Mouse (Mus musculus) liver, adult 2 months (tissue): ENCODE results near the gene Ccdc153. TPM values are rescaled to one million over a fixed set of nuclear protein-coding genes. Genes with fewer than 3 reads are reported as not detected.

Experiments used
- DNase-seq: peaks from one replicate; pipeline ENCODE4 v3.0.0-alpha.2; 2011; ENCODE audit warnings: low read depth, low spot score; ENCODE audit errors: extremely low read depth
- H3K27ac ChIP-seq: fragments of 200-500 bp; replicated peaks from 2 replicates; pipeline ENCODE4 v1.5.1; 2012; ENCODE audit warnings: low read depth, mild to moderate bottlenecking, control low read depth, inconsistent platforms, low read length; ENCODE audit not compliant: insufficient read depth
- H3K27me3 ChIP-seq: fragments of 200-500 bp; 2 replicates; pipeline ENCODE4 v1.6.1; 2012; ENCODE audit warnings: mild to moderate bottlenecking, moderate library complexity, low read length, inconsistent platforms; ENCODE audit not compliant: control insufficient read depth, insufficient read depth
- H3K36me3 ChIP-seq: fragments of 200-500 bp; 2 replicates; pipeline ENCODE4 v1.6.1; 2012; ENCODE audit warnings: low read length, inconsistent platforms; ENCODE audit not compliant: control insufficient read depth, insufficient read depth
- H3K4me1 ChIP-seq: fragments of 200-500 bp; 2 replicates; pipeline ENCODE4 v1.6.1; 2011; ENCODE audit warnings: low read length; ENCODE audit not compliant: control insufficient read depth, insufficient read depth
- H3K4me3 ChIP-seq: fragments of 200-500 bp; 2 replicates; pipeline ENCODE4 v1.5.1; 2011; ENCODE audit warnings: low read depth, mild to moderate bottlenecking, control low read depth, low read length, moderate library complexity; ENCODE audit not compliant: insufficient read depth
- H3K79me2 ChIP-seq: fragments of 200-500 bp; 2 replicates; pipeline ENCODE4 v1.6.1; 2012; ENCODE audit warnings: inconsistent platforms, mild to moderate bottlenecking, low read length, moderate library complexity; ENCODE audit not compliant: control insufficient read depth, insufficient read depth
- H3K9ac ChIP-seq: fragments of 200-500 bp; 2 replicates; pipeline ENCODE4 v1.6.1; 2012; ENCODE audit warnings: low read depth, mild to moderate bottlenecking, control low read depth, inconsistent platforms, low read length
- CTCF ChIP-seq: fragments of 200-500 bp; IDR thresholded peaks from 2 replicates; pipeline ENCODE4 v1.5.1; 2011; ENCODE audit warnings: low read depth, low read length, control low read depth
- POLR2A ChIP-seq: fragments of 200-500 bp; IDR thresholded peaks from 2 replicates; pipeline ENCODE4 v1.6.1; 2011; ENCODE audit warnings: low read length, control low read depth; ENCODE audit not compliant: insufficient read depth; ENCODE audit errors: extremely low read depth
- WGBS: fragments of 180-500 bp; shearing (Covaris S2); methylation state at CpG from one replicate; pipeline ENCODE4 v1.1.7; 2018; 5-methylcytosine and 5-hydroxymethylcytosine counted together
- polyA plus RNA-seq: library from polyadenylated mRNA; depleted of rRNA; stranded (reverse); fragments of >200 nt; gene quantifications from 2 replicates; pipeline ENCODE4 v1.2.3, GENCODE M21; 2012
- total RNA-seq: library from RNA; depleted of rRNA; stranded (reverse); fragments of >200 nt; gene quantifications from 2 replicates; pipeline ENCODE4 v1.2.3, GENCODE M21; 2014

Gene Ccdc153
- total and polyA plus RNA-seq, 2 experiments, result not detected

- no peak overlapping the region for H3K9ac ChIP-seq
- H3K27ac ChIP-seq, result no peak overlapping the region
- no peak for TF ChIP-seq POLR2A
- no peak for TF ChIP-seq CTCF
- no peak overlapping the region for H3K4me3 ChIP-seq
- no peaks in the 10 kb centered on the region for H3K27me3 ChIP-seq
- no peaks in the 10 kb centered on the region for H3K36me3 ChIP-seq
- WGBS, result 89% methylated on average over 14 of the region's 14 CpGs
- H3K79me2 ChIP-seq, result peaks cover 7% of the 10 kb centered on the region; the same call in 1 of the 2 replicates
- no peaks in the 10 kb centered on the region for H3K4me1 ChIP-seq
- no peak for DNase-seq
These were observed 26.9 kb upstream of the Ccdc153 start for GRCm38 (mm10) chr9:44213538-44213937.

DNA sequence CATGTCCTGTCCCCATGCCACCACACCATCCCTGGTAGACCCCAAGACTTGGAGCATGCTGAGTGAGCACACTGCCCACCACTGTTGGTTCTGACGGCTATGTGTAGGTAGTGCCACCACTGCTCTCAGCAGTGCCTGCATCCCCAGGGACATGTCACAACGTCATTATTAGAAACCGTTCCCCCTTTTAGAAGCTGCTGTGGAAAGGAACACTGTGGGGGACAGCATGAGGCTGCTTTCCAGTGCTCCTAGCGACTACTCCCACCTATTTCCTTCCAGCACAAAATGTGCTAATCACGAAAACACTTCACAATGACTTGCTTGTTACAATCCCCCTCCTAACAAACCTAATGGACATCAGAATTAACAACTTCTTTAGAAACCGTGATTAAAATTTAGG, 14.5 kb upstream of the Ccdc153 start:
- H3K4me1 ChIP-seq, result peaks cover 8% of the 10 kb centered on the region; the same call in 1 of the 2 replicates
- H3K9ac ChIP-seq, result no peak overlapping the region
- H3K27ac ChIP-seq, result no peak overlapping the region
- no peak for DNase-seq
- no peak overlapping the region for H3K4me3 ChIP-seq
- 56% methylated on average over 6 of the region's 6 CpGs for WGBS
- H3K36me3 ChIP-seq, result no peaks in the 10 kb centered on the region
- H3K27me3 ChIP-seq, result no peaks in the 10 kb centered on the region
- peaks cover 33% of the 10 kb centered on the region for H3K79me2 ChIP-seq
- TF ChIP-seq CTCF (no peak), POLR2A (no peak)

DNA sequence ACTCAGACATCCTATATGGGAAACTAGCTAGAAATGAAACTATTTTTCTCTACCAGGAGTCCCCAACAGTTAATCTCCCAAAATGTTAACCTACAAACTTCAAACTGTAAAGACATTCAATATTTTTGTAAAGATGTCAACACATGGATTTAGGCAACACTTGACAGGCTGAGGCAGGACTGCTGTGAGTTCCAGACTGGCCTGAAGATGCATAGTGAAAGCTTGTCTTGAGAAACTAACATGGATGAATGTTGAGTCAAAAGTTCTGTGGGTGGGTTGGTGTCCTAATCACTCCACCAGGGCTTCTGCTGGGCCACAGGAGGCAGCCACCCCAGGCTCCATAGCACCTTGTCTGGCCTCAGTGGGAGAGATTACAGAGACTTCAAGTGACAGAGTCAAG, 8.9 kb upstream of the Ccdc153 start:
- H3K36me3 ChIP-seq, result no peaks in the 10 kb centered on the region
- no peaks in the 10 kb centered on the region; the same call in none of the 2 replicates for H3K4me1 ChIP-seq
- 0 out of 2 replicates have a peak overlapping the region, but pooled peaks have one; percentile 12 for H3K27ac ChIP-seq
- DNase-seq, result no peak
- no peak overlapping the region for H3K9ac ChIP-seq
- H3K4me3 ChIP-seq, result no peak overlapping the region
- no peaks in the 10 kb centered on the region for H3K27me3 ChIP-seq
- no peak for TF ChIP-seq POLR2A
- no peak for TF ChIP-seq CTCF
- H3K79me2 ChIP-seq, result peaks cover 37% of the 10 kb centered on the region

GRCm38 (mm10) chr9:44233021-44233801, 7.3 kb upstream of the Ccdc153 start:
- H3K27ac ChIP-seq, result peak overlapping the region; percentile 29
- no peaks in the 10 kb centered on the region for H3K36me3 ChIP-seq
- peak overlapping the region; percentile 95 for H3K9ac ChIP-seq
- no peaks in the 10 kb centered on the region for H3K27me3 ChIP-seq
- peaks cover 29% of the 10 kb centered on the region for H3K79me2 ChIP-seq
- DNase-seq, result peak; percentile 48
- no peak for TF ChIP-seq POLR2A
- TF ChIP-seq CTCF, result no peak
- WGBS, result 1% methylated on average over 40 of the region's 40 CpGs
- H3K4me3 ChIP-seq, result peak overlapping the region; percentile 96
- no peaks in the 10 kb centered on the region; the same call in 1 of the 2 replicates for H3K4me1 ChIP-seq

DNA sequence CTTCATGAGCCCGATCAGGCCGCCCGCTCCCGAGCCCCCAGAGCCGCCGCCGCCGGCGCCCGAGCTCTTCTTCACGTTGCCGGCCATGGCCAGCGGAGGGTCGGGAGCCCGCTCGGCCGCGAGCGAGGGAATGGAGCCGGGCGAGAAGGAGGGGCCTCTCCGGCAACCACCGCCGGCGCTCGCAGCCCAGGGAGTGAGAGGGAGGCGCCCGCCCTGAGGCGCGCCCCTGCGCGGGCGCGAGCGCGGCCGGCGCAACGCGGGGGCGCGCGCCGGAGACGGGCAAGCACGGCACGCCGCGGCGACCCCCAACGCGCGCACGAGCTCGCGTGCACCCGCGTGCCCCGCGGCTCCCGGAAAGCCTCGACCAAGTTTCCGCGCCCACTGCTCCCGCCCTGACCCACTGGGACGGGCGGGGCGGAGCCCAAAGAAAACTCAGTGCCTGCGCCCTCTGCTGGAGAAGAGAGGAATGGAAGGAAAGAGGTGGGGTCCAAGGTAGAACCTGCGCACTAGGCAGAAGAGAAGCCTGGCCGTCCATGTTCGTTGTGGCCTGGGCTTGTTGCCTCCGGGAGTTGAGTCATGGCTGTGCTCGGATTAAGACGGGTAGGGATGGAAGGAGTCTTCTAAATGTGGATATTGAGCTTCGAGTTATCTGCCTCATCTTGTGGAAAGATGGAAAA, 6.5 kb upstream of the Ccdc153 start, which contains the start of gene Cbl:
Gene Cbl, minus strand, starts transcription at position 248 of the 677 bp plus-strand sequence.
- no peaks in the 10 kb centered on the region for H3K27me3 ChIP-seq
- peak within 1 kb of the TSS; percentile 95 for H3K9ac ChIP-seq
- H3K79me2 ChIP-seq, result peaks cover 24% of the 10 kb centered on the region
- H3K27ac ChIP-seq, result peak within 1 kb of the TSS; percentile 29
- TF ChIP-seq POLR2A (0 out of 2 replicates have a peak, but pooled peaks have one; percentile 46), CTCF (peak; percentile 93)
- H3K4me1 ChIP-seq, result no peaks in the 10 kb centered on the region; the same call in 1 of the 2 replicates
- H3K36me3 ChIP-seq, result no peaks in the 10 kb centered on the region
- WGBS, result under 1% methylated on average over 75 of the region's 76 CpGs
- peak within 1 kb of the TSS; percentile 96 for H3K4me3 ChIP-seq
- peak; percentile 79 for DNase-seq
